Mouse (Mus musculus): ENCODE measurements around the gene Prima1. TPM values are rescaled to one million over a fixed set of nuclear protein-coding genes. Genes with fewer than 3 reads are reported as not detected.

Gene Prima1
- polyA plus RNA-seq, 1 experiment: not detected

GRCm38 (mm10) chr12:103205561-103205960 lies 36.4 kb downstream of the Prima1 start:
- no peaks in the 10 kb centered on the region for H3K36me3 ChIP-seq (replicated peaks; ENCODE audit: low read length)
- no peaks in the 10 kb centered on the region; the same call in 1 of the 2 replicates for H3K4me1 ChIP-seq
- 0 out of 2 replicates have a peak, but pooled peaks cover 5% of the 10 kb centered on the region for H3K9me3 ChIP-seq
- TF ChIP-seq GATA1 (IDR thresholded peaks at IDR 0.05; ENCODE audit: borderline replicate concordance, low read length) (no peak), FLI1 (IDR thresholded peaks at IDR 0.05; ENCODE audit: low read length) (no peak)
- no peak overlapping the region for H3K4me3 ChIP-seq (replicated peaks)
- no peaks in the 10 kb centered on the region for H3K27me3 ChIP-seq (replicated peaks)

- Histone ChIP-seq H3K27me3 (replicated peaks) (no peaks in the 10 kb centered on the region), H3K4me3 (replicated peaks) (no peak overlapping the region), H3K9me3 (0 out of 2 replicates have a peak, but pooled peaks cover under 1% of the 10 kb centered on the region), H3K36me3 (replicated peaks; ENCODE audit: low read length) (no peaks in the 10 kb centered on the region), H3K4me1 (no peaks in the 10 kb centered on the region)
- TF ChIP-seq GATA1 (IDR thresholded peaks at IDR 0.05; ENCODE audit: borderline replicate concordance, low read length) (no peak), FLI1 (IDR thresholded peaks at IDR 0.05; ENCODE audit: low read length) (no peak)
Observed at GRCm38 (mm10) chr12:103202592-103203544, 39.1 kb downstream of the Prima1 start.

- Histone ChIP-seq H3K36me3 (replicated peaks; ENCODE audit: low read length) (no peaks in the 10 kb centered on the region), H3K27me3 (replicated peaks) (peaks cover 8% of the 10 kb centered on the region), H3K9me3 (no peaks in the 10 kb centered on the region), H3K4me3 (replicated peaks) (no peak overlapping the region), H3K4me1 (no peaks in the 10 kb centered on the region)
- TF ChIP-seq FLI1 (IDR thresholded peaks at IDR 0.05; ENCODE audit: low read length) (no peak), GATA1 (IDR thresholded peaks at IDR 0.05; ENCODE audit: borderline replicate concordance, low read length) (no peak)
Observed at GRCm38 (mm10) chr12:103192996-103193395, 49.0 kb downstream of the Prima1 start.

- Histone ChIP-seq H3K4me3 (replicated peaks) (no peak overlapping the region), H3K9me3 (no peaks in the 10 kb centered on the region), H3K27me3 (replicated peaks) (peaks cover 6% of the 10 kb centered on the region), H3K4me1 (no peaks in the 10 kb centered on the region), H3K36me3 (replicated peaks; ENCODE audit: low read length) (no peaks in the 10 kb centered on the region)
- TF ChIP-seq GATA1 (IDR thresholded peaks at IDR 0.05; ENCODE audit: borderline replicate concordance, low read length): no peak
- no peak for TF ChIP-seq FLI1 (IDR thresholded peaks at IDR 0.05; ENCODE audit: low read length)
Observed at GRCm38 (mm10) chr12:103189771-103190170, 52.2 kb downstream of the Prima1 start.

- peaks cover 6% of the 10 kb centered on the region for H3K27me3 ChIP-seq (replicated peaks)
- H3K36me3 ChIP-seq (replicated peaks; ENCODE audit: low read length): no peaks in the 10 kb centered on the region
- H3K4me3 ChIP-seq (replicated peaks): no peak overlapping the region
- TF ChIP-seq FLI1 (IDR thresholded peaks at IDR 0.05; ENCODE audit: low read length) (no peak), GATA1 (IDR thresholded peaks at IDR 0.05; ENCODE audit: borderline replicate concordance, low read length) (no peak)
- no peaks in the 10 kb centered on the region for H3K4me1 ChIP-seq
- H3K9me3 ChIP-seq: no peaks in the 10 kb centered on the region
Observed at GRCm38 (mm10) chr12:103188223-103188622, 53.7 kb downstream of the Prima1 start.

GRCm38 (mm10) chr12:103187020-103187419 lies 54.9 kb downstream of the Prima1 start:
- Histone ChIP-seq H3K4me3 (replicated peaks) (no peak overlapping the region), H3K27me3 (replicated peaks) (peaks cover 4% of the 10 kb centered on the region), H3K36me3 (replicated peaks; ENCODE audit: low read length) (no peaks in the 10 kb centered on the region), H3K4me1 (no peaks in the 10 kb centered on the region), H3K9me3 (no peaks in the 10 kb centered on the region)
- TF ChIP-seq GATA1 (IDR thresholded peaks at IDR 0.05; ENCODE audit: borderline replicate concordance, low read length) (no peak), FLI1 (IDR thresholded peaks at IDR 0.05; ENCODE audit: low read length) (no peak)

- H3K4me1 ChIP-seq: no peaks in the 10 kb centered on the region
- TF ChIP-seq GATA1 (IDR thresholded peaks at IDR 0.05; ENCODE audit: borderline replicate concordance, low read length): no peak
- no peak for TF ChIP-seq FLI1 (IDR thresholded peaks at IDR 0.05; ENCODE audit: low read length)
- no peaks in the 10 kb centered on the region for H3K9me3 ChIP-seq
- peaks cover 5% of the 10 kb centered on the region for H3K27me3 ChIP-seq (replicated peaks)
- no peaks in the 10 kb centered on the region for H3K36me3 ChIP-seq (replicated peaks; ENCODE audit: low read length)
- H3K4me3 ChIP-seq (replicated peaks): no peak overlapping the region
Observed at GRCm38 (mm10) chr12:103183057-103183456, 58.9 kb downstream of the Prima1 start.

GRCm38 (mm10) chr12:103168892-103169291 lies 73.1 kb downstream of the Prima1 start:
- no peaks in the 10 kb centered on the region for H3K4me1 ChIP-seq
- H3K9me3 ChIP-seq: no peaks in the 10 kb centered on the region
- peaks cover 3% of the 10 kb centered on the region for H3K27me3 ChIP-seq (replicated peaks)
- H3K36me3 ChIP-seq (replicated peaks; ENCODE audit: low read length): no peaks in the 10 kb centered on the region
- no peak for TF ChIP-seq FLI1 (IDR thresholded peaks at IDR 0.05; ENCODE audit: low read length)
- TF ChIP-seq GATA1 (IDR thresholded peaks at IDR 0.05; ENCODE audit: borderline replicate concordance, low read length): no peak
- H3K4me3 ChIP-seq (replicated peaks): no peak overlapping the region

- Histone ChIP-seq H3K9me3 (no peaks in the 10 kb centered on the region), H3K4me3 (replicated peaks) (no peak overlapping the region), H3K4me1 (no peaks in the 10 kb centered on the region), H3K36me3 (replicated peaks; ENCODE audit: low read length) (no peaks in the 10 kb centered on the region), H3K27me3 (replicated peaks) (peaks cover 3% of the 10 kb centered on the region)
- no peak for TF ChIP-seq FLI1 (IDR thresholded peaks at IDR 0.05; ENCODE audit: low read length)
- no peak for TF ChIP-seq GATA1 (IDR thresholded peaks at IDR 0.05; ENCODE audit: borderline replicate concordance, low read length)
Observed at GRCm38 (mm10) chr12:103164101-103165030, 77.6 kb downstream of the Prima1 start.
